Mouse (Mus musculus) c-Kit-positive CD71-positive TER-119-positive erythroid progenitor cells, embryonic 14.5 days (primary cell): ENCODE measurements around the gene 1810009A15Rik.
"Not testable (repeated sequence)": the region's sequence is repeated elsewhere in the genome, so short reads cannot be mapped to it uniquely, and the experiment has no call there.

ENCODE experiments used
- DNase-seq: peaks from one replicate; pipeline ENCODE4 v3.0.0-alpha.2; 2013; ENCODE audit warnings: low spot score

1810009A15Rik gene

GRCm38 (mm10) chr19:8875031-8875430, 13.6 kb upstream of the 1810009A15Rik start:
- DNase-seq: no peak

GRCm38 (mm10) chr19:8880311-8881033, 8.2 kb upstream of the 1810009A15Rik start, which contains the start of gene Uqcc3:
Uqcc3 (minus strand) TSS chr19:8880923.
- DNase-seq: peak; percentile 86

- no peak for DNase-seq
These were observed 7.6 kb upstream of the 1810009A15Rik start for GRCm38 (mm10) chr19:8881034-8881392.

GRCm38 (mm10) chr19:8883616-8884015, 5.0 kb upstream of the 1810009A15Rik start, which contains the start of the genes Lbhd1 and Gm49403:
Lbhd1 (plus strand) TSS chr19:8883732.
Gm49403 (plus strand) TSS chr19:8883930.
- DNase-seq: no peak

- no peak for DNase-seq
These were observed 1.6 kb upstream of the 1810009A15Rik start for GRCm38 (mm10) chr19:8886916-8887584.

GRCm38 (mm10) chr19:8887585-8888463, 829 bp upstream of the 1810009A15Rik start:
- peak; percentile 59 for DNase-seq

- peak; percentile 88 for DNase-seq
These were observed 4.4 kb downstream of the 1810009A15Rik start, which contains the start of gene Ints5 for GRCm38 (mm10) chr19:8892829-8893766. Ints5 (plus strand) TSS chr19:8893005.

GRCm38 (mm10) chr19:8895397-8895960, 6.8 kb downstream of the 1810009A15Rik start:
- DNase-seq: no peak

- DNase-seq: not testable (repeated sequence)
These were observed 7.6 kb downstream of the 1810009A15Rik start for GRCm38 (mm10) chr19:8896231-8896630.

- not testable (repeated sequence) for DNase-seq
These were observed 8.7 kb downstream of the 1810009A15Rik start for GRCm38 (mm10) chr19:8897211-8897864.

- peak; percentile 96 for DNase-seq
These were observed 9.3 kb downstream of the 1810009A15Rik start, which contains the start of gene Ganab for GRCm38 (mm10) chr19:8897865-8898495. Ganab (plus strand) TSS chr19:8898071.

- peak; percentile 50 for DNase-seq
These were observed 9.9 kb downstream of the 1810009A15Rik start for GRCm38 (mm10) chr19:8898576-8898975.

GRCm38 (mm10) chr19:8899079-8899478, 10.4 kb downstream of the 1810009A15Rik start:
- no peak for DNase-seq

GRCm38 (mm10) chr19:8903412-8903811, 14.8 kb downstream of the 1810009A15Rik start:
- DNase-seq: no peak

- no peak for DNase-seq
These were observed 19.9 kb downstream of the 1810009A15Rik start for GRCm38 (mm10) chr19:8908531-8908930.

- no peak for DNase-seq
These were observed 23.2 kb downstream of the 1810009A15Rik start for GRCm38 (mm10) chr19:8911810-8912209.

- DNase-seq: no peak
These were observed 25.6 kb downstream of the 1810009A15Rik start for GRCm38 (mm10) chr19:8914212-8914611.

GRCm38 (mm10) chr19:8919000-8919399, 30.3 kb downstream of the 1810009A15Rik start:
- DNase-seq: no peak

GRCm38 (mm10) chr19:8919684-8920072, 31.0 kb downstream of the 1810009A15Rik start:
- DNase-seq: no peak
